Mouse (Mus musculus) common myeloid progenitor, adult 5-6 weeks (primary cell): ENCODE data around the gene Nlrc4. TPM values are rescaled to one million over a fixed set of nuclear protein-coding genes. Genes with fewer than 3 reads are reported as not detected.
"Not testable (repeated sequence)": the region's sequence is repeated elsewhere in the genome, so short reads cannot be mapped to it uniquely, and the experiment has no call there.

ENCODE experiments used
- ATAC-seq: replicated peaks from 2 replicates; pipeline ENCODE4 v1.8.0; 2016; ENCODE audit warnings: low read depth, mild to moderate bottlenecking, moderate TSS enrichment, inconsistent platforms; ENCODE audit not compliant: poor library complexity, severe bottlenecking
- total RNA-seq: library from RNA; stranded (forward); fragments of 200-1000, 187-1606 nt; gene quantifications from 2 replicates; pipeline ENCODE4 v1.2.3, GENCODE M21; 2017

The Nlrc4 gene
- total RNA-seq: 6.9 and 7.1 TPM in 2 replicates

DNA sequence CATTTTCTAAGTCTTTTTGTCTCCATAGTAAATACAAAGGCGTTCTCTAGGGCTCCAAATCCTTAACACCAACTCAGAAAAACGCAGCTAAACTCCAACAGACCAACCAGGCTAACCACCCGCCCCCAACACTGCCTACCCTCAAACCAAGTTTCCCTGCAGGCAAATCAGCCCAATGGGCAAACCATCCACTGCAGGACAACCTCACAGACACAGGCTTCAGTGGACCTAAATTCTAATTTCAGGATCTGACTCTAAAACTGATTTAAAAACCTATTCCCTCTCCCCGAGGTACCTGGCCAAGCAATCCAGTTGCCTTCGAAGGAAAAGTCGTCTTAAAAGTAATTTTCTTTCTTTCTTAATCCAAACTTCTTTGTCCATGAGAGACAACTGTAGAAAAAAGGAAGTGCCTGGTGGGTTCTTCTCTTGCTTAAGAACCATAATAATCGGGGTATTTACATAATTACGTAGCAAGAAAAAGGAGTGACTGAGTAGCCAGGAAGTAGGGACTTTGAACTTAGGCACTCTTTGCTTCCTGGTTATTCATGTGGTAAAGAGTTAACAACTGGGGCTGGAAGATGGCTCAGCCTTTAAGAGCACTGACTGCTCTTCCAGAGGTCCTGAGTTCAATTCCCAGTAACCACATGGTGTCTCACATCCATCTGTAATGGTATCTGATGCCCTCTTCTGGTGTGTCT is at the start of gene Nlrc4:
Gene Nlrc4 (minus strand): TSS at position 432 of the 698 bp plus-strand sequence.
- ATAC-seq: peak; percentile 97

DNA sequence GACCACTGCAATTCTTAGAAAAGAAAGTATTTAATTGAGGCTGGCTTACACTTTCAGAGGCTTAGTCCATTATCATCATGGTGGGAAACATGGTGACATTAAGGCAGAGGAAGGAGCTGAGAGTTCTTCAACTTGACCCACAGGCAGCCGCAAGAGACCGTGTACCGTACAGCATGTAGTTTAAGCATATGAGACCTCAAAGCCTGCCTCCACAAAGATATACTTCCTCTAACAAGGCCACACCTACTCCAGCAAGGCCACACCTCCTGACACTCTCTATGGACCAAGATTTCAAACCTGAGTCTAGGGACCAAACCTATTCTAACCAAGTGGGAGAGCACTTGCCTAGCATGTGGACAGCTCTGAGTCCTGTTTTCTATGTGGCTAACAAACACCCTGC is 49.7 kb upstream of the Nlrc4 start:
- ATAC-seq: peak; percentile 87

DNA sequence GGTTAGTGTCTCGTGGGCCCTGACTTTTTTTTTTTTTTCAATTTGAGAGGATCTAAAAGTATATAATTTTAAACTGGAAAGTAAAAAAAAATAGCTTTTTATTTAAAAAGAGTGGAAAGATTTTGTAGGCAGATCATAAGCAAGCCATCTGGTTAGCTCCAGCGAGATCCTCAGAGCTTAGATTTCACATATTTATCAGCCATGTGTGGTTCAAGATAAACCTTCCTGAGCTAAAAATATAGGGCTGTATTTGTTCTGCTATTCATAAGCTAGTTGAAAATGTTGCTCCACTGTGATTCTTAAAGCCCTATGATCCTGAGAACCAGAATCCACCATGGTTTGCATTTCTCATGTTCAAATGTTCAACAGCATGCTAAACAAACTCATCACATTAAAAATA is 49.0 kb upstream of the Nlrc4 start:
- ATAC-seq: no peak

DNA sequence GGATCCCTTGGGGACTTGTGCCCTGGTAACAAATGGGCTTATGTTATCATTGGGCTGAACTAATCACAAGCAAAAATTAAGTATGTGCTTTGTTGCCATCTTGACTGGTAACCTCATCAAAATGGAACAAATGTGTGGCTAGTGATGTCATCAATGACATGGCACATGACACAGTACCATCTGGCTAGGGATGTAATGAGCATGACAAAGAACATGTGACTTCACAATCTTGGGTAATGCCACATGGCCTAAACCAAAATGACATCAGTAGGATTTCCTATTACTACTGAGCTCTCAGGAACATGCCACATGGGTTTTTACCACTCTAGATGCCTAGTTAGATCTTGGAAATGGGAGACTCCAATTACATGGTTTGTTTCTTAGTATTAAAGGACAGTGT is 42.1 kb upstream of the Nlrc4 start:
- ATAC-seq: no peak

DNA sequence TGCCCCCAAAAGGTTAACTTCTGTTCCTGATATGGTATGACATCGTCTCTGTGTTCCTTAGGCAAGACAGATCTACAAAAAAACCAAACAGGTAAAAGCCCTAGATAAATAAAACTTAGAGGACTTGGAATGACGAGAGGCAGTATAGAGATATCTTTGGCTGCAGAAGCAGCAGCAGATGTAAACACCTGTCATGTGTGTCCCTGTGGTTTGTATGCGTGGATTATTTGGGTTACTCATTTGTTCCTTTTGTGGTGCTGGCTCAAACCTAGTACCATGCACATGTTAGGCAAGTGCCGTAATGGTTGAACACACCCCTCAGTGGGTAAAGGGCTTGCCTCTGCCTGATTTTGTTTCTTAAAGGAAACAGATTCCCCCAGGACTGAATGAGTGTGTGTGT is 41.3 kb upstream of the Nlrc4 start:
- no peak for ATAC-seq

DNA sequence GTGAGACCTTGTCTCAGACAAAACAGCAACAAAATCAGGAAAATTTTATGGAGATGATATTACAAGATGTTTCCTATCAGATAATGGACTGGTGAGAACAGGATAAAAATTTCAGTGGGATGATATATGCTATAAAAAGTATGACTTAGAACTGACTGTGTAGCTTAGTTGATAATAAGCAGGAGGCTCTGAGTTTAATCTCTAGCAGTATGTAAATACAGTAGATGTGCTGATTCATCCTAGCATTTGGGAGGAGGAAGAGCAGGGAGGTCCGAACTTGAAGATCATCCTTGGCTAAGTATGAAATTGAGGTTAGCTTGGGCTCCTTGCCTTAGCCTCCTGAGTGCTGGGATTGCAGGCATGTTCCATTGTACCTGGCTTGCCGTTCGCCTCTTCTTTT is 32.6 kb upstream of the Nlrc4 start:
- ATAC-seq: no peak

DNA sequence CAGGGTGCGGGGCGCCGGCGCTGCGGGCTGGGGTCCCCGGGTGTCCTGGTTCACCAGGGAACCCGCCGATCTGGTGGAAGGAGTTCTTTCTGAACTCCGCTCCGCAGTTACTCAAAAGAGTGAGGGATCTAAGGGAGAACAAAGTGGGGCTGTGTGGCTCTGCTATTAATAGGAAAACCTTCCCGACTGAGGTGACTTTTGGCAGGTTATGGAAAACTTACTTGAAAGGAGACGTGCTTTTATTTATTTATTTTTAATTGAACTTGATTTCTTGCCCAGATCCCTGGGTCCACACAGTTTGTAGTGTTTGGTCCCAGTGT is 30.9 kb upstream of the Nlrc4 start:
- ATAC-seq: no peak

DNA sequence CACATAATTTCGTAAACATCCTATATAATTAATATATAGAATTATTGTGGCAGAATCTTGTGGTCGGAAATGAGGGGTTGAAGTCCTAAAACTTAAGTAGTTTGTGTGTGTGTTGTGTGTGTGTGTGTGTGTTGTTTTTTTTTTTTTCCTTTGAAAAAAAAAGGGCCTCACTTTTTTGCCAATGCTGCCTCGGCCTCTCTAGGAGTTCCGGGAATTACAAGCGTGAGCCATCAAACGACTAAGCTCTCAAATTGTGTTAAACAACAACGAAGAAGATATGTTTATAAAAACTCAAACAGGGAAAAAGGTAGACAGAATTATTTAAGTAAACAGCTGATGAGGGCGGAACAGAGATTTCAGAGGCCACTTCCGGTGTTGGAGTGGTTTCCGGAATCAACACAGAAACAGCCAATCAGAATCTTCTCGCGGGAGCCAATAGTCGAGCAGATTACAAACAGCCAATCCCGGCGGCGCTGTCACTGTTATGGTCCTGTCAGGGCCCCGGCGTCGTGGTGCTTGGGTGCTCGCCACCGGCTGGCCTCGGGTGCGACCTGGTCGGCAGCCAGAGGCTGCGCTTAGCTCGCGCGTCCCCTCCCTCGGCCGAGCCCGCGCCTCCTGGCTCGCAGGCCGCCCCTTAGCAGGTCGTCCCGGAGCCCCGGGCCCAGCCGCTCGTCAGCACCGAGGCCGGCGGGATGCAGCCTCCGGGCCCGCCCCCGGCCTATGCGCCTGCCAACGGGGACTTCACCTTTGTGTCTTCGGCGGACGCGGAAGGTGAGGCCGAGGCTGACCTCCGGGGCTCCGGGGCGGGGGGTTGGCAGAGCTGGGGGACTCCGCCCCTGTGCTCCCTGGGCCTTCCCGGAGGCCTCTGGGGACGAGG is 30.3 kb upstream of the Nlrc4 start, which contains the start of gene Yipf4:
Gene Yipf4 (plus strand): TSS at position 470 of the 877 bp plus-strand sequence.
- ATAC-seq: peak; percentile 99

DNA sequence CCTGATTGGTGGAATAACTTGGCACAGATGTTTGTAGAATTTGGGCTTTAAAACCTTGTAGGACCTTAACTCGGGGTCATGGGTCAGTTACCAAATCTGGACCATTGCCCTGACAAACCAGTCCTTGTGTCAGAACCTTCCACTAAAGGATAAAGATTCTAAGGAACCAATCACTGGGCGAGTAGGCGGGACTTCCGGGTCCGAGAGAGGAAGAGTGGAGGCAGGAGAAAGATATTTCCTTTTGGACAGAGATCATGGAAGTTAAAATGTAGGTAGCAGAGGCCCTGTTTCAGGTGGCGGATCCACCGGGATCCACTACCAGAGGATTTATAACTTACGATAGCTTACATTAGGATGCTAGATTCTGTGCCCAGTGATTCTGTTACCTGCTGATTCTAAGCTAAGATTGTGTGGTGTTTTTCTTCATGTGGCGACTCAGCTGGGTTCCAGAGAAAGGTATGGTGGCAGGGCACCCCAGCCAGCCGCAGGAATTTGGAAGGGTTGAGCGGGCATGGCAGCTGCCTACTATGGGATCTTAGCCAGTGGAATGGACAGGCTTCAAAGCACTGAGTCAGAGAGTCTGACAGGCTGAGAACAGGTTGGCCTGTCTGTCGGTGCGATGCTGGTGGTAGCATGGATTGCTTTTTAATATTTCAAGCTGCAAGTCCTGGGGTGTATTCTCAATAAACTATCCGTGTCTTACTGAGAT is 21.6 kb upstream of the Nlrc4 start:
- no peak for ATAC-seq

DNA sequence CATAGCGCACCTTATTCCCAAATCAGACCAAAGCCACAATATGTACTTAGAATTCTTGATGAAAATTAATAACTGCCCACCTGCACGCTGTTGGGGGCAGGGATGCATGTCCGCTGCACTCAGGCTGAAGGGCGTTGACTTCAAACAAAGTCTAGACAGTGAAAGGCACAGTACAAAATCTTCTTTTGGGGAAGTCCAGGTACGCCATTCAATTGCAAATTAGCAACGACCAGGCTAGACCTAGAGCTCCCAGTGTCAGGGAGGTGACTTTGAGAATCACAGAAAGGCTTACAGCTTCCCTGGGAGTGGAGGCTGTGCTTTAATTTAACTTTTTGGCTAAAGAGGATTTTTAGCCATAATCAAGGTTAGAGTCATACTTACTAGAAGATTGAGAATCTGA is 11.2 kb upstream of the Nlrc4 start:
- not testable (repeated sequence) for ATAC-seq

DNA sequence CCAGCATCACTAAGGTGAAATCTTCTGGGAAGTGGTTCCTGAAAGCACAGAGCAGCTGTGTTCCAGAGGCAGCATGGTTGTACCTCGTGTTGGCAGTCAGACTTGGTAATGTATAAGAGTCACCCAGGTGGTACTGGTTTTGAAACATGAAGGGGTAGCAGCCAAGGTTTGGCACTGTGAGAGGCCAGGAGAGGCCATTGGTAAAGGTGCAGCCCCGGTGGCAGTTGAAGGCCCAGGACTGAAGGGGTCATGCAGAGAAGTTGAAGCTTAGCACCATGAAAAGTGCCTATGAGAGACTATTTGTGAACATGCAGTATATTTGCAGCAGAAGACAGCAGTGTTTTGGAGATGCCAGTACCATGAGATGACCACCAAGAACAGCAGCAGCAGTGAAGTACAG is 9.0 kb upstream of the Nlrc4 start:
- ATAC-seq: not testable (repeated sequence)

DNA sequence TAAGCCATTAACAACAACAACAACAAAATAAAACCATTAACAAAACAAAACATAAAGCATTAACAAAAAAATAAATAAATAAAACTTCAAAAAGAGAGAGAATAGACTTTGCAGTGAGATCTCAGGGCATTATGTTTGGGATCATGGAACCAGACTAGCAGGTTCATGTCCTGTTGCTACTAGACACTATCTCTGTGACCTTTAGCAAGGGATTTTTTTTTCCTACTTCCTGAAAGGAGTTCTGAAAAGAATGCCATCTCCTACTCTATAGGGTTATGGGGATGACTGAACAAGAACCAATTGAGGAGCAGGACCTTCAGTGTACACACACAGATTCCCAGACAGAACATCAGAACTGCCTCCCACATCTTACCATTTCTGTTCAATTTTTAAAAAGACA is 4.6 kb upstream of the Nlrc4 start:
- no peak for ATAC-seq

DNA sequence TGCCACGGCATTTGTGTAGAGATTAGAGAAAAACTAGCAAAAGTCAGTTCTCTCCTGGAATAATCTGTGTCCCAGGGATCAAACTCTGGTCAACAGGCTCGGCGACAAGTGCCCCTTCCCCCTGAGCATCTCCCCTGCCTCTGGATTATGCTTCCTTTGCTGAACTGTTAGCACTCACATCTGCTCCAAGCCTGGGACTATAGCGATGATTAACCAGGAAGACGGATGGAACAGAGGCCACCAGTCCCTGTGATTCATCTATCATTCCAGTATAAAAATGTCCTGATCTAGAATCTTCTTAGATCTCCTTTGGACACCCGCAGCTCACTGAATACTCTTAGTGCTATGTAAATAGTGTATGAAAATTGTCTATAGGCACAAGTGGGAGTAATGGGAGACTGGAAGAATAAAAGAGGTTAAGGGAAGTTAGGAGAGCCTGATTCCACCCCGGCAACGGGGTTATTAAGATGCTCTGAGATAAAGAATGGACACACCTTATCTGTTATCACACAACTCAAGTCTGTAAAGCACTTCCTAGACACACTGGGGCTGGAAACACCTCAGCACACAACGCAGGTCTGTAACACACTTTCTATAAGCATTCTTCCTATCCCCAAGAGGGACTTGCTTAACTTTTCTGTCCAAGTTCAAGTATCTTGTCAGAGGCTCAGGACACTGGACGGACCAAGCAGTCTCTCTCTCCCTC is 817 bp downstream of the Nlrc4 start:
- ATAC-seq: no peak

DNA sequence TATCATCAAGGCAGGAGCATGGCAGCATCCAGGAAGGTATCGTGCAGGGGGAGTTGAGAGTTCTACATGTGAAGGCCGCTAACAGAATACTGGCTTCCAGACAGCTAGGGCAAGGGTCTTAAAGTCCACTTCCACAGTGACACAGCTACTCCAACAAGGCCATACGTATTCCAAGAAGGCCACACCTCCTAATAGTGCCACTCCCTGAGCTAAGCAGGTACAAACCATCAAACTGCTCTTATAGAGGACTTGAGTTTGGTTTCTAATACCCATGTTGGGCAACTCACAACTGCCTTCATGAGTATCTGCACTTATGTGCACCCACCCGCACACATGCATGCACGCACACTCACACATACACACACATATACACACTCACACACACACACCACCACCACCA is 2.1 kb downstream of the Nlrc4 start:
- ATAC-seq: no peak

DNA sequence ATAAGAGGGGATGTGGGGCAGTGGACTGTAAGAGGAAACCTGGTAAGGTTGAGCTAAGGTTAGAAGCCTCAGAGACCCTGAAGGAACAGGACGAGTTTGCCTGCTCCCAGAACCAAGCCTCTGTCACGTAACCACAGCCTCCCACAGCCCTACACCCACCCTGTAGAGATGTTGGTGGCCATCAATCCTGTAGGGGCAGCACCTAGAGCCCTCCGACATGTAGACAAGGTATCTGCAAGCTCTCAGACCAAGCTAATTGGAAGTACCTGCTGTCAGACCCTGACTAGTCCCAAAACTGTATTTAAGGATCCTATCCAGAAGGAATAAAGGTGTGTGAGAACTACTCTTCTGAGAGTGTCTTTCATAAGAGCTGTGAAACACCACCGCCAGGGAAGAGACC is 3.5 kb downstream of the Nlrc4 start:
- no peak for ATAC-seq

DNA sequence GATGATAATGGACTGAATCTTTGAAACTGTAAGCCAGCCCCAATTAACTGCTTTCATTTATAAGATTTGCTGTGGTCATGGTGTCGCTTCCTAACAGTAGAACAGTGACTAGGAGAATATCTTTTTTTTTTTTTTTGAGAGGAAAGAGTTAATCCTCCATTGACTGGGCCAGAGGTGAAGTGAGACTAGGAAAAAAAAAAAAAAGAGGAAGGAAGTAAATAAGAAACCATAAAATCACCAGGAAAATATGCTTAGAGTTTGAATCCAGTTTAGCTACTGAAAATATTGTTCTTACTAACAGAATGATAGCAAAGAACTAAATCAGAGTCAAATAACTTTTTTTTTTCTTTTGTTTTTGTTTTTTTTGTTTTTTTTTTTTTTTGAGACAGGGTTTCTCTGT is 4.3 kb downstream of the Nlrc4 start:
- 0 out of 2 replicates have a peak, but pooled peaks have one; percentile 11 for ATAC-seq

DNA sequence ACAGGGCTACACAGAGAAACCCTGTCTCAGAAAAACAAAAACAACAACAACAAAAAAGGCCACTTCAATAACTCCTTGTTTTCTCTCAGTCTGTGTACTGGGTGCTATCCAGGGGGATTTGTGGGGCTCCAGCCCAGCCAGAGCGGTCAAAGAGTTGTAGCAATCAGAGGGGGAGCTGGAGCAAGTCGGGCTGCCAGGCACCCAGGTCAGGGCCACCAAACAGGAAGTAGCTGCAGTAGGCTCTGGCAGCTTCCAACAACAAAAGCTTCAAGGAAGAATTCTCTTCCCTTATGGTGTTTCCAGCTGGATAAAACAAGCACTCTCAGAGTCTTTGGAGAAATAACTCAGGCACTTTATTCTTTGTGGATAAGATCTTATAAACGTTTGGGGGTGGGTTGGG is 5.0 kb downstream of the Nlrc4 start:
- ATAC-seq: no peak

DNA sequence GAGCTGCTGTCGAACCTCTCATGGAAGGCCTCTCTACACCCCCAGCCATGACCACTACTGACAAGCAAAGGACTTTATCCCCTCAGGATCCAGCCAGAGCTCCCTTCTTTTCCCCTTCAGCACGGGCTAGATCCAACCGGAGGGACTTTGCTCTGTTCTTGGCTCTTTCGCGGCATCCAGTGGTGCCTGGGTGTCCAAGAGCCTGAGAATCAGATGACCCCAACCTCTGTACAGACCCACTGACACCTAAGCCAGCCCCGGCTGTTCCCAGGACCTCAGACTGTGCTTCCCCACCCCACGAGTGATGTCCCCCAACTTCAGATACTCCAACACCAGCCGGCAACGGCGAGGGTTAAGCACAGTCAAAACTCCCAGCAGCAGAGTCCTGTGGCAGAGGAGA is 9.2 kb downstream of the Nlrc4 start:
- ATAC-seq: no peak

DNA sequence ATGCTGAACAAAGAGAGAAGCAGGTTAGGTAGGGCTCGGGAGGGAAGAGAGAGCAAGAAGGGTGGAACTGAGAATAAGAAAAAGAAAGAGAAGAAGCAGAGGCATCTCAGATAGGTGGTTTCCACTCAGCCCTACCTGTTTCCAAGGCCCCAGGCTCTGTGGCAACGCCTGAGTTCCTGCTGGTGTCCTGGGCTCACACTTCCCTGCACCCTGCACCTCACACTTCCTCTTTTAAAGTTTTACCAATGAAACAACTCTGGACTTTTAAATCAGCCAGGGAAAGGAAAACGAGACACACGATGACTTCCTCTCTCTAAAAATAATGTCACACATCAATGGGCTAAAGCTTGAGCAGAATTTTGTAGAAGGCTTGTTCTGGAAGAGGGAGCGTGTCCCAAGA is 18.5 kb downstream of the Nlrc4 start:
- peak; percentile 98 for ATAC-seq

DNA sequence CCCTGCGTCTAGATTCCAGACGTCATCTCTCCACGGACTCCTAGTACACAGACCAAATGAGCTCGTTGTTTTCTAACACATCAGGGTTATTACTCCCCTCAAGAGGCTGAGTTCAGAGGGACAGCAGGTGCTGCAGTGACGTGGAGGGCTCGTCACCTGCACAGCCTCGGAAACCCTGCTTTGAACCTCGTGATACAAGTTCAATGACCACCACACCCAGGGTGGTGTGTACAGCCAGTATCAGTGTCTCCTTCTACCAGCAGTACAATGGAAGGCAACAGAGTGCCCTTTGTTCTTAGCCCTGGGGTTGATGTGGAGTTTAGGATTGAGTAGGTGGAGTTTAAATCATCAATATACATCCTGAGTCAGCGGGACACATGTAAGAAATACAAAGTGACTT is 21.2 kb downstream of the Nlrc4 start:
- no peak for ATAC-seq
